Mouse (Mus musculus): Measurements from ENCODE around the gene Xlr3c.
"Not testable (repeated sequence)": the region's sequence is repeated elsewhere in the genome, so short reads cannot be mapped to it uniquely, and the experiment has no call there.

GRCm38 (mm10) chrX:73262428-73262827, 2.8 kb downstream of the Xlr3c start:
- TF ChIP-seq CTCF (IDR thresholded peaks at IDR 0.05); POLR2A (IDR thresholded peaks at IDR 0.05; ENCODE audit: insufficient read depth, low read depth, low read length): not testable (repeated sequence)
